Mouse (Mus musculus): Measurements from ENCODE around the gene Ccdc182.

The Ccdc182 gene

GRCm38 (mm10) chr11:88293631-88294393 is at the start of gene Ccdc182:
TSS of gene Ccdc182 (plus strand) at chr11:88294058.
- peak in 1 of 2 experiments; percentile 7 for DNase-seq

GRCm38 (mm10) chr11:88245581-88246170 is 48.2 kb upstream of the Ccdc182 start:
- DNase-seq: no peak

GRCm38 (mm10) chr11:88248636-88249035 is 45.2 kb upstream of the Ccdc182 start:
- no peak for DNase-seq

- DNase-seq: no peak
These were observed 43.3 kb upstream of the Ccdc182 start for GRCm38 (mm10) chr11:88250568-88250967.

- DNase-seq: no peak
These were observed 42.6 kb upstream of the Ccdc182 start for GRCm38 (mm10) chr11:88251295-88251694.

GRCm38 (mm10) chr11:88251972-88252766 is 41.7 kb upstream of the Ccdc182 start:
- peak; percentile 90 for DNase-seq

- DNase-seq: no peak
These were observed 40.9 kb upstream of the Ccdc182 start for GRCm38 (mm10) chr11:88252767-88253513.

GRCm38 (mm10) chr11:88253514-88254167 is 40.2 kb upstream of the Ccdc182 start:
- no peak for DNase-seq

GRCm38 (mm10) chr11:88257700-88258099 is 36.2 kb upstream of the Ccdc182 start:
- DNase-seq: no peak

- peak; percentile 29 to 42 for DNase-seq
These were observed 35.6 kb upstream of the Ccdc182 start for GRCm38 (mm10) chr11:88258212-88258611.

GRCm38 (mm10) chr11:88260463-88260862 is 33.4 kb upstream of the Ccdc182 start:
- DNase-seq: no peak

- no peak for DNase-seq
These were observed 29.0 kb upstream of the Ccdc182 start for GRCm38 (mm10) chr11:88264889-88265288.

- DNase-seq: no peak
These were observed 27.5 kb upstream of the Ccdc182 start for GRCm38 (mm10) chr11:88266311-88266710.

GRCm38 (mm10) chr11:88271870-88272269 is 22.0 kb upstream of the Ccdc182 start:
- peak; percentile 45 to 51 for DNase-seq

- no peak for DNase-seq
These were observed 19.6 kb upstream of the Ccdc182 start for GRCm38 (mm10) chr11:88274111-88274879.

- no peak for DNase-seq
These were observed 18.9 kb upstream of the Ccdc182 start for GRCm38 (mm10) chr11:88274901-88275498.

GRCm38 (mm10) chr11:88275949-88276348 is 17.9 kb upstream of the Ccdc182 start:
- no peak for DNase-seq

- DNase-seq: no peak
These were observed 17.1 kb upstream of the Ccdc182 start for GRCm38 (mm10) chr11:88276534-88277308.

- no peak for DNase-seq
These were observed 14.9 kb upstream of the Ccdc182 start for GRCm38 (mm10) chr11:88279006-88279405.

- DNase-seq: no peak
These were observed 13.4 kb upstream of the Ccdc182 start for GRCm38 (mm10) chr11:88280426-88280836.

Measured in B cell, adult 2 months (primary cell).